Mouse (Mus musculus) liver, postnatal 0 days (tissue): ENCODE measurements around the gene Zfhx3. TPM values are rescaled to one million over a fixed set of nuclear protein-coding genes. Genes with fewer than 3 reads are reported as not detected.

Source experiments
- ATAC-seq: fragments of 200-750 bp; cut with Nextera tagmentation; 2 replicates; pipeline ENCODE4 v1.8.0; 2017; ENCODE audit warnings: mild to moderate bottlenecking, moderate library complexity
- DNase-seq: peaks from one replicate; pipeline ENCODE4 v3.0.0-alpha.2; 2016
- H3K27ac ChIP-seq: fragments of 300-500 bp; sonication (generic); 2 replicates; pipeline ENCODE4 v1.5.1; 2014; ENCODE audit warnings: antibody characterized with exemption, moderate library complexity, mild to moderate bottlenecking, low read depth
- H3K27me3 ChIP-seq: fragments of 300-500 bp; sonication (generic); 2 replicates; pipeline ENCODE4 v1.6.1; 2014; ENCODE audit warnings: low read length, control low read depth, mixed read lengths; ENCODE audit not compliant: insufficient read depth
- H3K36me3 ChIP-seq: fragments of 300-500 bp; sonication (generic); replicated peaks from 2 replicates; pipeline ENCODE4 v1.6.1; 2014; ENCODE audit warnings: mild to moderate bottlenecking, control low read depth, low read length, moderate library complexity, mixed read lengths; ENCODE audit not compliant: insufficient read depth
- H3K4me1 ChIP-seq: fragments of 300-500 bp; sonication (generic); 2 replicates; pipeline ENCODE4 v1.6.1; 2014; ENCODE audit warnings: antibody characterized with exemption, mild to moderate bottlenecking, control low read depth; ENCODE audit not compliant: insufficient read depth
- H3K4me2 ChIP-seq: fragments of 300-500 bp; sonication (generic); 2 replicates; pipeline ENCODE4 v1.6.1; 2014; ENCODE audit warnings: low read depth, mild to moderate bottlenecking, low read length, moderate library complexity, mixed read lengths
- H3K4me3 ChIP-seq: fragments of 300-500 bp; sonication (generic); 2 replicates; pipeline ENCODE4 v1.5.1; 2014; ENCODE audit warnings: low read depth, low read length
- H3K9ac ChIP-seq: fragments of 300-500 bp; sonication (generic); replicated peaks from 2 replicates; pipeline ENCODE4 v1.6.1; 2014; ENCODE audit warnings: mild to moderate bottlenecking, moderate library complexity
- H3K9me3 ChIP-seq: fragments of 300-500 bp; sonication (generic); 2 replicates; pipeline ENCODE4 v1.6.1; 2016; ENCODE audit warnings: mild to moderate bottlenecking, control low read depth, low read length, mixed read lengths
- CTCF ChIP-seq: sonication (generic); IDR thresholded peaks from 2 replicates; pipeline ENCODE4 v1.5.1; 2016; ENCODE audit warnings: antibody characterized with exemption, low read depth
- EP300 ChIP-seq: IDR thresholded peaks from 2 replicates; pipeline ENCODE4 v1.6.1; 2016; ENCODE audit warnings: antibody characterized with exemption, low read depth, mild to moderate bottlenecking
- WGBS: fragments of 180-500 bp; shearing (Covaris S2); extraction: QIAGEN DNeasy Blood & Tissue Kit; methylation state at CpG from one replicate; pipeline ENCODE4 v1.1.7; 2014; ENCODE audit not compliant: insufficient replicate concordance; 5-methylcytosine and 5-hydroxymethylcytosine counted together
- polyA plus RNA-seq: library from polyadenylated mRNA; unstranded; fragments of >200 nt; fragmentation: Nextera tagmentation; extraction: Ambion mirVana; gene quantifications from 2 replicates; pipeline ENCODE4 v1.2.1, GENCODE M21; 2015

The Zfhx3 gene
- polyA plus RNA-seq, 1 experiment from 2014 or later: 1.2 TPM

- no peak for TF ChIP-seq CTCF
- no peak for TF ChIP-seq EP300
- no peaks in the 10 kb centered on the region for H3K27me3 ChIP-seq
- no peak for DNase-seq
- no peak for ATAC-seq
- H3K27ac ChIP-seq: no peak overlapping the region
- no peak overlapping the region for H3K4me2 ChIP-seq
- 75% methylated on average over 3 of the region's 3 CpGs for WGBS
- no peak overlapping the region for H3K4me3 ChIP-seq
- H3K4me1 ChIP-seq: no peaks in the 10 kb centered on the region
- no peaks in the 10 kb centered on the region for H3K36me3 ChIP-seq
- H3K9me3 ChIP-seq: no peaks in the 10 kb centered on the region
- H3K9ac ChIP-seq: no peak overlapping the region
These were observed 480.1 kb downstream of the Zfhx3 start for GRCm38 (mm10) chr8:108422521-108422920.

DNA sequence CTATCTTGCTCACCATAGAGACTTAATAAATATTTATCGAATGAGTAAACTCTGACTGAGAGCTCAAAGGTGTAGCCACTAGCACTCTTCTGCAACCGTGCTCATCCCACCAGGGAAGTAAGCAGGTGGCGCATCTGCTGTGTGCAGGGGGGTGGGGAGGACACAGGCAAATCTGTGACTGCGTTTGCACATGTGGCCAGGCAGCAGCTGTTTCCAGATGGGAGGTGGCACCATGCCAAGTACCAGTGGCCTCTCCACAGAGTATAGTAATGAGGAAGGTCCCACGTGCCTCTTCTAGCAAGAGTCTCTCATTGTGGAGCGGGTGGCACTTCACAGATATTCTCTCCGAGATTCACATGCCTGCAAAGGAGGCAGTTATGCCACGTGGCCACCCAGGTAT, 481.9 kb downstream of the Zfhx3 start:
- ATAC-seq (no peak), DNase-seq (no peak)
- no peak overlapping the region for H3K4me3 ChIP-seq
- no peaks in the 10 kb centered on the region for H3K9me3 ChIP-seq
- 52% methylated on average over 8 of the region's 8 CpGs for WGBS
- H3K4me1 ChIP-seq: no peaks in the 10 kb centered on the region
- H3K27ac ChIP-seq: no peak overlapping the region
- H3K4me2 ChIP-seq: no peak overlapping the region
- no peaks in the 10 kb centered on the region for H3K27me3 ChIP-seq
- no peaks in the 10 kb centered on the region for H3K36me3 ChIP-seq
- no peak overlapping the region for H3K9ac ChIP-seq
- TF ChIP-seq EP300 (no peak), CTCF (no peak)

- 60% methylated on average over 5 of the region's 5 CpGs for WGBS
- H3K27me3 ChIP-seq: no peaks in the 10 kb centered on the region
- no peaks in the 10 kb centered on the region for H3K9me3 ChIP-seq
- no peak for DNase-seq
- TF ChIP-seq EP300 (no peak), CTCF (no peak)
- H3K4me2 ChIP-seq: no peak overlapping the region
- no peak overlapping the region for H3K4me3 ChIP-seq
- H3K27ac ChIP-seq: no peak overlapping the region
- no peak overlapping the region for H3K9ac ChIP-seq
- H3K4me1 ChIP-seq: no peaks in the 10 kb centered on the region
- no peaks in the 10 kb centered on the region for H3K36me3 ChIP-seq
- no peak for ATAC-seq
These were observed 490.9 kb downstream of the Zfhx3 start for GRCm38 (mm10) chr8:108433321-108433720.

DNA sequence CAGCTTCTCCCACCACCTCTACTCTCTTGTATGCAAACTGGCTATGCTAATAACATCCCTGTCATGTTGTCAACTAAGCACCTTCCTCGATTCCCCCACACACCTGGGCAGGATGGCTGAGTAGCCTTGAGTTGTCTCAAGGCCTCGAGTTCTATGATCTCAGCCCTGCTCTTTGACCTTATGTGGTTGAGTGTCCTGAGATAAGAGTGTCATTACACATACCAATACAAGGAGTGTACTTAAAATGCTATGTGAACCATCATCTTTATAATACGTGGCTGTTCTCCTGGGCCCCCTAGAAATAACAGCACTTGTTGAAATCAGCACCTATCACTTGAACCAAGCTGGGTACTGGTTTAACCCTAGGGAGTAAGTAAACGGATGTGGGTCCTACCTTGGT, 492.1 kb downstream of the Zfhx3 start:
- no peak overlapping the region for H3K9ac ChIP-seq
- no peaks in the 10 kb centered on the region for H3K4me1 ChIP-seq
- H3K9me3 ChIP-seq: no peaks in the 10 kb centered on the region
- ATAC-seq (no peak), DNase-seq (no peak)
- H3K27ac ChIP-seq: no peak overlapping the region
- no peak overlapping the region for H3K4me3 ChIP-seq
- TF ChIP-seq CTCF (no peak), EP300 (no peak)
- no peaks in the 10 kb centered on the region for H3K27me3 ChIP-seq
- no peak overlapping the region for H3K4me2 ChIP-seq
- no peaks in the 10 kb centered on the region for H3K36me3 ChIP-seq
- WGBS: 58% methylated on average over 4 of the region's 4 CpGs

- TF ChIP-seq EP300 (no peak), CTCF (no peak)
- no peak for ATAC-seq
- Histone ChIP-seq H3K36me3 (no peaks in the 10 kb centered on the region), H3K9me3 (no peaks in the 10 kb centered on the region), H3K27me3 (no peaks in the 10 kb centered on the region), H3K4me1 (no peaks in the 10 kb centered on the region), H3K9ac (no peak overlapping the region), H3K4me3 (no peak overlapping the region), H3K27ac (no peak overlapping the region), H3K4me2 (no peak overlapping the region)
- DNase-seq: no peak
- WGBS: 66% methylated on average over 12 of the region's 12 CpGs
These were observed 493.9 kb downstream of the Zfhx3 start for GRCm38 (mm10) chr8:108436336-108436735.

DNA sequence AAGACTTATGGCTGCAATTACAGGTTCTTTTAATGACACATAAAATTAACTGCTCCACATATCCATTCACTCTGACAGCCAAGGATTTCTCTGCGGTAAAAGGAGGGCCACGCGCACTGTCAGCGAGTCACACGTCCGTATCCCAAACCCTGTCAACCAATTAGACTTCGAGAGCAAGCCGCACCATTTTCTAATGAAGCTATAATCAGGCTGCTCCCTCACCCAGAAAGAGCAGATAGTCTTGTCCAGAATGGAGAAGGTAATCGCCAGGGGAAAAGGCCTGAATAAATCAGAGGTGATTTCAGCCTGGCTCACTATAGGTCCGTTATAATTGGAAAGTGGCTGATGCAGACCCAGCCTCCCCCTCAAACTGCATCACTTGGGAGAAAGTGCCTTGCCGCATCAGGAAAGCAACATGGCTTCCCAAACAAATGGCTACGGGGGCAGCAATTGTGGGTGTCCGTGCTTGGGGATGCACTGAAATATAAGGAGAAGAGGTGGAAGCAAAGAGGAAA, 494.9 kb downstream of the Zfhx3 start:
- ATAC-seq (no peak), DNase-seq (no peak)
- Histone ChIP-seq H3K36me3 (no peaks in the 10 kb centered on the region), H3K27ac (no peak overlapping the region), H3K9me3 (no peaks in the 10 kb centered on the region), H3K4me1 (no peaks in the 10 kb centered on the region), H3K9ac (no peak overlapping the region), H3K4me3 (no peak overlapping the region), H3K27me3 (no peaks in the 10 kb centered on the region), H3K4me2 (no peak overlapping the region)
- WGBS: 86% methylated on average over 13 of the region's 13 CpGs
- TF ChIP-seq EP300 (no peak), CTCF (no peak)

GRCm38 (mm10) chr8:108440476-108440875, 498.0 kb downstream of the Zfhx3 start:
- Histone ChIP-seq H3K27ac (no peak overlapping the region), H3K27me3 (no peaks in the 10 kb centered on the region), H3K4me3 (no peak overlapping the region), H3K9me3 (no peaks in the 10 kb centered on the region), H3K4me2 (no peak overlapping the region), H3K9ac (no peak overlapping the region), H3K36me3 (no peaks in the 10 kb centered on the region), H3K4me1 (no peaks in the 10 kb centered on the region)
- TF ChIP-seq CTCF: no peak
- no peak for TF ChIP-seq EP300
- no peak for ATAC-seq
- 61% methylated on average over 3 of the region's 3 CpGs for WGBS
- no peak for DNase-seq
